Mouse (Mus musculus): ENCODE measurements around the gene Rmdn3. TPM values are rescaled to one million over a fixed set of nuclear protein-coding genes. Genes with fewer than 3 reads are reported as not detected.

Gene Rmdn3
- polyA plus RNA-seq, 1 experiment = 20.7 TPM

DNA sequence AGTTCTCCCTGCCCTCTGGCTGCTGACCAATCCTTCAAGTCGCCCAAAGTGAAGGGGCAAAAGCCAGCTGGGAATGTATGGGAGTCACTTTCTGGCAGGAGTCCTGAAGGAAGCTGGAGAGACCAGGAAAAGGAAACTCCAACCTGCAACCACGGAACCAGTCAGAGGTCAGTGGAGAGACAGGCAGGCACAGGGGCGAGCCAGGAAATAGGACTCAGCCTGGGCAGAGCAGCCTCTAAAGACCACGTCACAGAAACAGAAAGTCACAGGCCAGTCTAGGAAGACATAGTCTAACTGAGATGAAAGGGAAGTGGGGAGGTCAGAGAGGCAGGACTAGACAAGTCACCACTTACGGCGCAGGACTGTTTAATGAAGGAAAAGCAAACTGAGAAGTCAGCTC is 18.8 kb upstream of the Rmdn3 start:
- Histone ChIP-seq H3K79me2 (ENCODE audit: control insufficient read depth, insufficient read depth) (peaks cover 8% of the 10 kb centered on the region), H3K36me3 (ENCODE audit: control insufficient read depth, insufficient read depth) (no peaks in the 10 kb centered on the region), H3K4me2 (ENCODE audit: low read depth) (peak overlapping the region; percentile 80), H3K27me3 (ENCODE audit: control insufficient read depth, insufficient read depth, insufficient read length) (no peaks in the 10 kb centered on the region), H3ac (ENCODE audit: control insufficient read depth, insufficient read length) (no peak overlapping the region), H3K4me3 (peak overlapping the region; percentile 29)
- TF ChIP-seq MAX (IDR thresholded peaks at IDR 0.05; ENCODE audit: low read depth) (no peak), MYOG (IDR thresholded peaks at IDR 0.05; ENCODE audit: control insufficient read depth in 1 of 3, insufficient read depth in 1 of 3, insufficient read length in 2 of 3, low read depth in 2 of 3) (peak in 1 of 3 experiments; percentile 42), MYOD1 (IDR thresholded peaks at IDR 0.05; ENCODE audit: control insufficient read depth in 1 of 3, insufficient read length in 2 of 3, low read depth in 2 of 3) (no peak), TCF12 (IDR thresholded peaks at IDR 0.05; ENCODE audit: insufficient read depth, poor library complexity, severe bottlenecking) (no peak), REST (IDR thresholded peaks at IDR 0.05; ENCODE audit: insufficient read depth, insufficient read length) (no peak)

DNA sequence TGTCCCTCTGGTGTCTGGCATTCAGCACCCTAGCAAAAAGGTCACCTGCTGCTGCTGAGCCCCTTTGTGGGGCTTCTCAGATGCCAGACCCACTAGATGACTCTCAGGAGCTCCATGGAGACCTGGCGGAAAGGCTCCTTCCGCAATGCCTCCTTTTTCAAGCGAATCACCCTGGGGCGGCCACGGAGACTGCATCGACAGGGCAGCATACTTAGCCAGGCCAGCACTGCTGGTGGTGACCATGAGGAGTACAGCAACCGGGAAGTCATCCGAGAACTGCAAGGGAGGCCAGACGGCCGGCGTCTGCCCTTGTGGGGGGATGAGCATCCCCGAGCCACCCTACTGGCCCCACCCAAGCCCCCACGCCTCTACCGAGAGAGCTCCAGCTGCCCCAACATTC is 18.0 kb upstream of the Rmdn3 start:
- Histone ChIP-seq H3K4me3 (peak overlapping the region; percentile 29), H3ac (ENCODE audit: control insufficient read depth, insufficient read length) (no peak overlapping the region), H3K79me2 (ENCODE audit: control insufficient read depth, insufficient read depth) (peaks cover 8% of the 10 kb centered on the region), H3K36me3 (ENCODE audit: control insufficient read depth, insufficient read depth) (no peaks in the 10 kb centered on the region), H3K27me3 (ENCODE audit: control insufficient read depth, insufficient read depth, insufficient read length) (no peaks in the 10 kb centered on the region), H3K4me2 (ENCODE audit: low read depth) (peak overlapping the region; percentile 80)
- no peak for TF ChIP-seq USF1 (IDR thresholded peaks at IDR 0.05; ENCODE audit: low read depth)
- peak; percentile 7 for TF ChIP-seq POLR2A (IDR thresholded peaks at IDR 0.05; ENCODE audit: insufficient read length, low read depth)

GRCm38 (mm10) chr2:119173991-119174651 is 17.3 kb upstream of the Rmdn3 start, which contains the start of gene Gm14137:
Gene Gm14137 (plus strand): TSS chr2:119174509.
- peak within 1 kb of the TSS; percentile 29 for H3K4me3 ChIP-seq
- peak within 1 kb of the TSS; percentile 80 for H3K4me2 ChIP-seq (ENCODE audit: low read depth)
- no peak within 1 kb of the TSS for H3ac ChIP-seq (ENCODE audit: control insufficient read depth, insufficient read length)
- H3K36me3 ChIP-seq (ENCODE audit: control insufficient read depth, insufficient read depth) = no peaks in the 10 kb centered on the region
- peaks cover 8% of the 10 kb centered on the region for H3K79me2 ChIP-seq (ENCODE audit: control insufficient read depth, insufficient read depth)
- no peaks in the 10 kb centered on the region for H3K27me3 ChIP-seq (ENCODE audit: control insufficient read depth, insufficient read depth, insufficient read length)
- TF ChIP-seq E2F4 (IDR thresholded peaks at IDR 0.05; ENCODE audit: insufficient read depth) (no peak), MYOG (IDR thresholded peaks at IDR 0.05; ENCODE audit: control insufficient read depth in 1 of 3, insufficient read depth in 1 of 3, insufficient read length in 2 of 3, low read depth in 2 of 3) (peak; percentile 32 to 80 (median 38)), SRF (IDR thresholded peaks at IDR 0.05; ENCODE audit: control insufficient read depth, insufficient read length, low read depth) (no peak), MYOD1 (IDR thresholded peaks at IDR 0.05; ENCODE audit: control insufficient read depth in 1 of 3, insufficient read length in 2 of 3, low read depth in 2 of 3) (peak in 1 of 3 experiments; percentile 61), MAX (IDR thresholded peaks at IDR 0.05; ENCODE audit: low read depth) (peak; percentile 37), TCF3 (IDR thresholded peaks at IDR 0.05; ENCODE audit: insufficient read length, low read depth) (peak; percentile 38), REST (IDR thresholded peaks at IDR 0.05; ENCODE audit: insufficient read depth, insufficient read length) (no peak), POLR2AphosphoS2 (IDR thresholded peaks at IDR 0.05; ENCODE audit: insufficient read length, low read depth) (peak; percentile 38), CEBPB (IDR thresholded peaks at IDR 0.05; ENCODE audit: insufficient read depth, poor library complexity, severe bottlenecking) (peak; percentile 55), USF1 (IDR thresholded peaks at IDR 0.05; ENCODE audit: low read depth) (peak; percentile 4), TCF12 (IDR thresholded peaks at IDR 0.05; ENCODE audit: insufficient read depth, poor library complexity, severe bottlenecking) (no peak), POLR2A (IDR thresholded peaks at IDR 0.05; ENCODE audit: insufficient read length, low read depth) (peak; percentile 32)

GRCm38 (mm10) chr2:119172862-119173576 is 16.2 kb upstream of the Rmdn3 start:
- Histone ChIP-seq H3K4me3 (peak overlapping the region; percentile 29), H3K36me3 (ENCODE audit: control insufficient read depth, insufficient read depth) (no peaks in the 10 kb centered on the region), H3ac (ENCODE audit: control insufficient read depth, insufficient read length) (no peak overlapping the region), H3K27me3 (ENCODE audit: control insufficient read depth, insufficient read depth, insufficient read length) (no peaks in the 10 kb centered on the region), H3K4me2 (ENCODE audit: low read depth) (peak overlapping the region; percentile 80), H3K79me2 (ENCODE audit: control insufficient read depth, insufficient read depth) (peaks cover 8% of the 10 kb centered on the region)
- TF ChIP-seq MYOG (IDR thresholded peaks at IDR 0.05; ENCODE audit: control insufficient read depth in 1 of 3, insufficient read depth in 1 of 3, insufficient read length in 2 of 3, low read depth in 2 of 3) (peak in 1 of 3 experiments; percentile 81), MYOD1 (IDR thresholded peaks at IDR 0.05; ENCODE audit: control insufficient read depth in 1 of 3, insufficient read length in 2 of 3, low read depth in 2 of 3) (peak in 1 of 3 experiments; percentile 67), E2F4 (IDR thresholded peaks at IDR 0.05; ENCODE audit: insufficient read depth) (no peak), USF1 (IDR thresholded peaks at IDR 0.05; ENCODE audit: low read depth) (no peak), TCF3 (IDR thresholded peaks at IDR 0.05; ENCODE audit: insufficient read length, low read depth) (no peak), REST (IDR thresholded peaks at IDR 0.05; ENCODE audit: insufficient read depth, insufficient read length) (no peak), CEBPB (IDR thresholded peaks at IDR 0.05; ENCODE audit: insufficient read depth, poor library complexity, severe bottlenecking) (no peak), MAX (IDR thresholded peaks at IDR 0.05; ENCODE audit: low read depth) (no peak), POLR2A (IDR thresholded peaks at IDR 0.05; ENCODE audit: insufficient read length, low read depth) (no peak), SRF (IDR thresholded peaks at IDR 0.05; ENCODE audit: control insufficient read depth, insufficient read length, low read depth) (no peak), POLR2AphosphoS2 (IDR thresholded peaks at IDR 0.05; ENCODE audit: insufficient read length, low read depth) (no peak), TCF12 (IDR thresholded peaks at IDR 0.05; ENCODE audit: insufficient read depth, poor library complexity, severe bottlenecking) (no peak)
